Mouse (Mus musculus) erythroblast, embryonic 14.5 days (primary cell): ENCODE measurements around the gene Casc4.

ENCODE experiments used
- GATA1 ChIP-seq: IDR thresholded peaks from 2 replicates; pipeline ENCODE4 v1.6.1; 2012; ENCODE audit warnings: low read length, inconsistent platforms, mixed read lengths
- TAL1 ChIP-seq: IDR thresholded peaks from 3 replicates; pipeline ENCODE4 v1.6.1; 2012; ENCODE audit warnings: low read length, inconsistent platforms, mixed read lengths

- TF ChIP-seq GATA1: no peak
- no peak for TF ChIP-seq TAL1
These were observed at the start of gene Casc4 for GRCm38 (mm10) chr2:121866632-121867050.
